Mouse (Mus musculus): Measurements from ENCODE around the gene Mrgpra2b.
"Not testable (repeated sequence)": the region's sequence is repeated elsewhere in the genome, so short reads cannot be mapped to it uniquely, and the experiment has no call there.

Mrgpra2b gene

DNA sequence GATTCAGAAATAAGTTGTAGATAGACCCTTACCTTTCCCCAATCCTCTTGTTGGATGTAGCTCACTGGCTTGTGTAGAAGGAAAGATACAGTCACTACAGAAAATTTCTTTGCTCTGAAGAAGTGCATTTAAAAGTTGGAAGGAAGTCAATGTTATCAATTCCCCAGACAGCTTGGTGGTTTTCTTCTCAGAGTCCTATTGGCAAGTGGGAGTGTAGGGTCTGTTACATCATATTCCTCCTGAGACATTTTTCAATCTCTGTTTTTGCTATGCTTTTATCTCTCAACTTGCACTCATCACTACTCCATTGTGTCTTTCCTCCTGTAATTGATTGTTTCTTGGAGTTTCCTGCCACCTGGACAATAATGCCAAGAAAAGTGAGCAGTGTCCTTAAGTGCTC, at the start of gene Mrgpra2b:
Mrgpra2b (minus strand) TSS at position 101 of the 400 bp plus-strand sequence.
- DNase-seq = no peak

DNA sequence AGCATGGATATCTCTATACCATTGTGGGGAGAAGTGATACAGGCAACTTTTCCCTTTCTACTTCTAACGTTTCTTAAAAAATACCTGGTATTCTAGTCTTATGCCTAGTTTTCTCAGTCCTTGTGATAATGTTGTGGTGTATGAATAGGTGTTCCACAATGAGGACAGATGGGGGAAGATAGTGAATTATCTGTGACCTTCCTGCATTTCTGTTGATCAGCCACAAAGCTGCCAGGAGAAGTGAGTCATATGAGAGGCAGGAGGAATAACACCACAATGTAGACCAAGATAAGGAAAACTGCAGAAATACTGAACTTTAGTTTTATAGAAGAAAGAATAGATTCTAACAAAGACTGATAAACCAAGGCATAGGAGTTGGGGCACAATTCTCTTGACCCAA, 12.3 kb downstream of the Mrgpra2b start:
- no peak for DNase-seq

DNA sequence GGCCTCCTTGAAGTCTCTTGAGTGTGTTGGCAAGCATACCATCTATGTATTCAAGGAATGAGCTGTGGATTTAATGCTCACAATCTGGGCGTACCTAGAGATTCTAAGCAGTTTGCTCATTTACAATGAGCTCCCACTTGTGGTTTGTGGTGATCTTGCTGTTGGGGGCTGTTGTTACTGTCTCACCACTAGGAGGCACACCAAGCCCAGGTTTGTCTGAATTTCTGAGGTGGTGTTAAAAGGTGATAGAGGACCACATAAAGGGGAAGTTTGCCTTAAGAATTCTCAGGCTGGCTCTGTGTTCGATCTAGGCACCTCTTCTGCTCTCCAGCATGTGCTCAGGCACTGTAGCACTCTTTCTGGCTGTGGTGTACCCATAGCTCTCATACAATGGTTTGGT, 13.6 kb downstream of the Mrgpra2b start:
- no peak for DNase-seq

DNA sequence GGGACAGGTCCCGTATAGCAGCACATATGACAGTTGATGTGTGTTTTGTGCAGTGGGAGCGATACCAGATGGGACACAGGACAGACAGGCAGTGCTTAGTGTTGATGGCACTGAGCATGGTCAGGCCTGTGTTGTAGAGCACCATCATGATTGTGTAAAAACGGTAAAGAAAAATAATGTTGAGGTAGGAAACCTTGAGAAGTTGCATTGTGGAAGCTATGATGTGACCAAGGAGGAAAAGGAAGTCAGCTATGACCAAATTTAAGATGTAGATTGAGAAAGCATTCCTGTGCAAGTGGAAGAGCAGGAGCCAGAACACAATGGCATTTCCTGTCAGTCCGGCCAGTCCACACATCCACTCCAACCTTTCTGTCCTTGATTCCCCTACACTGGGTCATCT, 25.7 kb downstream of the Mrgpra2b start:
- no peak for DNase-seq

DNA sequence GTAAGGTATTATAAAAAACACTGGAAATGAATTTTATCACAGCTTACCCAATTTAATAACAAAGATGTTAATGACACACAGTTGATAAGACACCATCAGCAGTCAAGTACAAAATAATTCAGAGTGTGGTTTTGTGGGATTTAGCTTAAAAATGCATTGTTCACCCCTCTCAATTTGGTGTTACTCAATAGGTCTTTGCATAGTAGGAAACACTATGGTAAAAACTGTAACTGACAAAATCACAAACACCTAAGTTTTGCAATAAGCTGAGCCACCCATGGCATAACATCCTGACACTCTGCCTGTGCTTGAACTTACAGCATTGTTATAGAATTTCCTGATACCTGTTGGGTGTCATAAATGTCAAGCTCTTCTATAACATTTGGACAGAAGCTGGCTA, 37.4 kb downstream of the Mrgpra2b start:
- DNase-seq = not testable (repeated sequence)

DNA sequence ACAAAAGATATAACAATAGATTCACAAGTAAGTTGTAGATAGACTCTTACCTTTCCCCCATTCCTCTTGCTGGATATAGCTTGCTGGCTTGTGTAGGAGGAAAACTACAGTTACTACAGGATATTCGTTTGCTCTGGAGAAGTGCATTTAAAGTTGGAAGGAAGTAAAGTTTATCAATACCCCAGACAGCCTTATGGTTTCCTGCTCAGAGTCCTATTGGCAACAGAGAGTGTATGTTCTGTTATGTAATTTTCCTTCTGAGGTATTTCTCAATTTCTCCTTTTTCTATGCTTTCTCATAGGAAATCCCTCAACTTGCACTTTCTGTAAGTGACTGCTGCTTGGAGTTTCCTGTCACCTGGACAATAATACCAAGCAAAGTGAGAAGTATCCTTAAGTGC, 39.2 kb downstream of the Mrgpra2b start:
- DNase-seq = not testable (repeated sequence)

DNA sequence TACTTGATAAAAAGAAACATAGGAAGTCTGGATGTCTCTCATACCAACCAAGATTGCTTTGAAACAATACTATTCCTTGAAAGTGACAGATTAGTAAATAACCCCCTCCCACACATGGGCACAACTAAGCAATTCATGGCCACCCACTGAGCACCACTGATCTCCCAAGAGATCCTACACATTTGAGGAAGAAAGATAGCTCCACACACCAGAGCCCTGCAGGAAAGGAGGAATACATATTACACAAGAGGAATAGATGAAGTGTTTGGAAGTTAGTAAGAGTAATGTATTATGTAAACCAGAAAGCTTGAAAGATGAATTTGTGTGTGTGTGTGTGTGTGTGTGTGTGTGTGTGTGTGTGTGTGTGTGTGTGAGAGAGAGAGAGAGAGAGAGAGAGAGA, 45.5 kb downstream of the Mrgpra2b start:
- DNase-seq = not testable (repeated sequence)

DNA sequence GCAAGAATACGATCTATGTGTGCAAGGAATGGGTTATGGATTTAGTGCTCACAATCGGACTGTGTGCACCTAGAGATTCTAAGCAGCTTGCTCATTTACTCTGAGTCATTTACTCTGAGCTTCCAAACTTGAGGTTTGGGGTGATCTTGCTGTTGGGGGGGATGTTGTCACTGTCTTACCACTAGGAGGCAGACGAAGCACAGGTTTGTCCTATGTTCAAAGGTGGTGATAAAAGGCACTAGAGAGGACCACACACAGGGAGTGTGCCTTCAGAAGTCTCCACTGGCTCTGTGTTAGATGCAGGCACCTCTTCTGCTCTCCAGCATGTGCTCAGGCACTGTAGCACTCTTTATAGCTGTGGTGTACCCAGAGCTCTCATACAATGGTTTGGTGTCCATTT, 54.8 kb downstream of the Mrgpra2b start:
- not testable (repeated sequence) for DNase-seq

DNA sequence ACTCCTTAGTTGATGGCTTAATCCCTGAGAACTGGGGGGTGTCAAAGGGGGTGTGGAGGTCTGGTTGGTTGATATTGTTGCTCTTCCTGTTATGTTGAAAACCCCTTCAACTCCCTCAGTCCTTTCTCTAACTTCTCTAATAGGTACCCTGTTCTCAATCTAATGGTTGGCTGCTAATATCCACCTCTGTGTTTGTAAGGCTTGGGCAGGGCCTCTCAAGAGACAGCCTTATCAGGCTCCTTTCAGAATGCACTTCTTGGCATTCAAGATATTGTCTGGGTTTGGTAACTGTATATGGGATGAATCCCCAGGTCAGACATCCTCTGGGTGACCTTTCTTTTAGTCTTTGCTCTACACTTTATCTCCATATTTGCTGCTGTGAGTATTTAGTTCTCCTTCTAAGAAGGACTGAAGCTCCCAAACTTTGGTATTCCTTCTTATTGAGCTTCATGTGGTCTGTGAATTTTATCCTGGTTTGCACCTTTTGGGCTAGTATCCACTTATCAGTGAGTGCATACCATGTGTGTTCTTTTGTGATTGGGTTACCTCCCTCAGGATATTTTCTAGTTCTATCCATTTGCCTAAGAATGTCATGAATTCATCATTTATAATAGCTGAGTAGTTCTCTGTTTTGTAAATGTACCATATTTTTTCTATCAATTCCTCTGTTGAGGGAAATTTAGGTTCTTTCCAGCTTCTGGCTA, 63.2 kb downstream of the Mrgpra2b start:
- not testable (repeated sequence) for DNase-seq

DNA sequence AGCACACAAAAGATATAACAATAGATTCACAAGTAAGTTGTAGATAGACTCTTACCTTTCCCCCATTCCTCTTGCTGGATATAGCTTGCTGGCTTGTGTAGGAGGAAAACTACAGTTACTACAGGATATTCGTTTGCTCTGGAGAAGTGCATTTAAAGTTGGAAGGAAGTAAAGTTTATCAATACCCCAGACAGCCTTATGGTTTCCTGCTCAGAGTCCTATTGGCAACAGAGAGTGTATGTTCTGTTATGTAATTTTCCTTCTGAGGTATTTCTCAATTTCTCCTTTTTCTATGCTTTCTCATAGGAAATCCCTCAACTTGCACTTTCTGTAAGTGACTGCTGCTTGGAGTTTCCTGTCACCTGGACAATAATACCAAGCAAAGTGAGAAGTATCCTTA, 76.6 kb downstream of the Mrgpra2b start, which contains the start of gene Mrgpra2a:
Mrgpra2a (minus strand) TSS at position 125 of the 400 bp plus-strand sequence.
- DNase-seq = not testable (repeated sequence)

DNA sequence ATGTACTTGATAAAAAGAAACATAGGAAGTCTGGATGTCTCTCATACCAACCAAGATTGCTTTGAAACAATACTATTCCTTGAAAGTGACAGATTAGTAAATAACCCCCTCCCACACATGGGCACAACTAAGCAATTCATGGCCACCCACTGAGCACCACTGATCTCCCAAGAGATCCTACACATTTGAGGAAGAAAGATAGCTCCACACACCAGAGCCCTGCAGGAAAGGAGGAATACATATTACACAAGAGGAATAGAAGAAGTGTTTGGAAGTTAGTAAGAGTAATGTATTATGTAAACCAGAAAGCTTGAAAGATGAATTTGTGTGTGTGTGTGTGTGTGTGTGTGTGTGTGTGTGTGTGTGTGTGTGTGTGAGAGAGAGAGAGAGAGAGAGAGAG, 82.9 kb downstream of the Mrgpra2b start:
- not testable (repeated sequence) for DNase-seq

DNA sequence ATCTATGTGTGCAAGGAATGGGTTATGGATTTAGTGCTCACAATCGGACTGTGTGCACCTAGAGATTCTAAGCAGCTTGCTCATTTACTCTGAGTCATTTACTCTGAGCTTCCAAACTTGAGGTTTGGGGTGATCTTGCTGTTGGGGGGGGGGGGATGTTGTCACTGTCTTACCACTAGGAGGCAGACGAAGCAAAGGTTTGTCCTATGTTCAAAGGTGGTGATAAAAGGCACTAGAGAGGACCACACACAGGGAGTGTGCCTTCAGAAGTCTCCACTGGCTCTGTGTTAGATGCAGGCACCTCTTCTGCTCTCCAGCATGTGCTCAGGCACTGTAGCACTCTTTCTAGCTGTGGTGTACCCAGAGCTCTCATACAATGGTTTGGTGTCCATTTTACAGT, 92.2 kb downstream of the Mrgpra2b start:
- DNase-seq = not testable (repeated sequence)

DNA sequence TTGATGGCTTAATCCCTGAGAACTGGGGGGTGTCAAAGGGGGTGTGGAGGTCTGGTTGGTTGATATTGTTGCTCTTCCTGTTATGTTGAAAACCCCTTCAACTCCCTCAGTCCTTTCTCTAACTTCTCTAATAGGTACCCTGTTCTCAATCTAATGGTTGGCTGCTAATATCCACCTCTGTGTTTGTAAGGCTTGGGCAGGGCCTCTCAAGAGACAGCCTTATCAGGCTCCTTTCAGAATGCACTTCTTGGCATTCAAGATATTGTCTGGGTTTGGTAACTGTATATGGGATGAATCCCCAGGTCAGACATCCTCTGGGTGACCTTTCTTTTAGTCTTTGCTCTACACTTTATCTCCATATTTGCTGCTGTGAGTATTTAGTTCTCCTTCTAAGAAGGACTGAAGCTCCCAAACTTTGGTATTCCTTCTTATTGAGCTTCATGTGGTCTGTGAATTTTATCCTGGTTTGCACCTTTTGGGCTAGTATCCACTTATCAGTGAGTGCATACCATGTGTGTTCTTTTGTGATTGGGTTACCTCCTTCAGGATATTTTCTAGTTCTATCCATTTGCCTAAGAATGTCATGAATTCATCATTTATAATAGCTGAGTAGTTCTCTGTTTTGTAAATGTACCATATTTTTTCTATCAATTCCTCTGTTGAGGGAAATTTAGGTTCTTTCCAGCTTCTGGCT, 100.7 kb downstream of the Mrgpra2b start:
- DNase-seq = not testable (repeated sequence)
